Mouse (Mus musculus): Measurements from ENCODE around the gene Golga4. TPM values are rescaled to one million over a fixed set of nuclear protein-coding genes. Genes with fewer than 3 reads are reported as not detected.

Golga4 gene
- polyA plus RNA-seq, 1 experiment, result 18.5 TPM

DNA sequence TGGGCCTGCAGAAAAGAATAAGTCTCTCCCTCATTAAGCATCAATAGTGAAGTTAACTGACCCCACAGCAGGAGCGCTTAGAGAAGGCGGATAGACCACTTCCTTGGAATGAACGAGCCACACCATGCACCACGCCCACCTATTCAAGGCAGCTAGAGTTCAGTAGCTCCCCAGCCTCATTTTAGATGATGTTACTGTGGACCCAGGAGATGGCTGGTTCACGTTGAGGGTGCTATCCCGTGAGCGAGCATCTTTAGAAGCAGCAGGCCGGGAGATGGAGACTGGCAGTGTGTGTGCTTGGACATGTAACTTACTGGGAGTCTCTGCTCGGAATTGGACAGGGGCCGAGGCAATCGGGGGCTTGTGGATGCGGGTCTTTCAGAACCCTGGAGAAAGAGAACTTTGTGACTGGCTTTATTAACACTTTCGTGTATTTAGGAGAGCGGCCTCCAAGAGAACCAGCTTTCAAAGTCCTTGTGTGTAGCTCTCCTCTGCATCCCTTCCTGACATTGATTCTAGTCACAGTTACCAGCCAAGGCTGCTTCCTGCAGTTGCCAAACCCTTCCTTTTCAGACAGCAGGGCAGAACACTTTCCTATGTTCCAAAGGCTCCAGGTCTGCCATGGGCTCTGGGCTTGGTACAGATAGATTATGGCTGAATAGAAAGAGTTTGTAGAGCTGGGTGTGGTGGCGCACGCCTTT lies 101.8 kb downstream of the Golga4 start:
- Histone ChIP-seq H3K36me3 (ENCODE audit: control insufficient read depth, insufficient read depth) (no peaks in the 10 kb centered on the region), H3K4me2 (ENCODE audit: low read depth) (no peak overlapping the region), H3ac (ENCODE audit: control insufficient read depth, insufficient read length) (no peak overlapping the region), H3K79me2 (ENCODE audit: control insufficient read depth, insufficient read depth) (no peaks in the 10 kb centered on the region), H3K4me3 (no peak overlapping the region), H3K27me3 (ENCODE audit: control insufficient read depth, insufficient read depth, insufficient read length) (peaks cover 62% of the 10 kb centered on the region)
- TF ChIP-seq REST (IDR thresholded peaks at IDR 0.05; ENCODE audit: insufficient read depth, insufficient read length) (no peak), SRF (IDR thresholded peaks at IDR 0.05; ENCODE audit: control insufficient read depth, insufficient read length, low read depth) (no peak), E2F4 (IDR thresholded peaks at IDR 0.05; ENCODE audit: insufficient read depth) (no peak), POLR2AphosphoS2 (IDR thresholded peaks at IDR 0.05; ENCODE audit: insufficient read length, low read depth) (no peak), TCF3 (IDR thresholded peaks at IDR 0.05; ENCODE audit: insufficient read length, low read depth) (no peak)

GRCm38 (mm10) chr9:118608556-118608955 lies 102.5 kb downstream of the Golga4 start:
- H3ac ChIP-seq (ENCODE audit: control insufficient read depth, insufficient read length), result no peak overlapping the region

GRCm38 (mm10) chr9:118610060-118610459 lies 104.0 kb downstream of the Golga4 start:
- TF ChIP-seq E2F4 (IDR thresholded peaks at IDR 0.05; ENCODE audit: insufficient read depth) (no peak), MYOD1 (IDR thresholded peaks at IDR 0.05; ENCODE audit: control insufficient read depth in 1 of 3, insufficient read length in 2 of 3, low read depth in 2 of 3) (no peak), MAX (IDR thresholded peaks at IDR 0.05; ENCODE audit: low read depth) (no peak), USF1 (IDR thresholded peaks at IDR 0.05; ENCODE audit: low read depth) (no peak), TCF12 (IDR thresholded peaks at IDR 0.05; ENCODE audit: insufficient read depth, poor library complexity, severe bottlenecking) (no peak), SRF (IDR thresholded peaks at IDR 0.05; ENCODE audit: control insufficient read depth, insufficient read length, low read depth) (no peak), TCF3 (IDR thresholded peaks at IDR 0.05; ENCODE audit: insufficient read length, low read depth) (no peak), MYOG (IDR thresholded peaks at IDR 0.05; ENCODE audit: control insufficient read depth in 1 of 3, insufficient read depth in 1 of 3, insufficient read length in 2 of 3, low read depth in 2 of 3) (no peak), REST (IDR thresholded peaks at IDR 0.05; ENCODE audit: insufficient read depth, insufficient read length) (no peak), CEBPB (IDR thresholded peaks at IDR 0.05; ENCODE audit: insufficient read depth, poor library complexity, severe bottlenecking) (no peak), POLR2A (IDR thresholded peaks at IDR 0.05; ENCODE audit: insufficient read length, low read depth) (no peak), POLR2AphosphoS2 (IDR thresholded peaks at IDR 0.05; ENCODE audit: insufficient read length, low read depth) (no peak)
- no peak overlapping the region for H3K4me2 ChIP-seq (ENCODE audit: low read depth)
- H3K4me3 ChIP-seq, result no peak overlapping the region
- H3K79me2 ChIP-seq (ENCODE audit: control insufficient read depth, insufficient read depth), result no peaks in the 10 kb centered on the region
- no peaks in the 10 kb centered on the region for H3K36me3 ChIP-seq (ENCODE audit: control insufficient read depth, insufficient read depth)
- no peak overlapping the region for H3ac ChIP-seq (ENCODE audit: control insufficient read depth, insufficient read length)
- peaks cover 62% of the 10 kb centered on the region for H3K27me3 ChIP-seq (ENCODE audit: control insufficient read depth, insufficient read depth, insufficient read length)

More at GRCm38 (mm10) chr9:118608556-118608955, 102.5 kb downstream of the Golga4 start:
- Histone ChIP-seq H3K4me3 (no peak overlapping the region), H3K4me2 (ENCODE audit: low read depth) (no peak overlapping the region), H3K79me2 (ENCODE audit: control insufficient read depth, insufficient read depth) (no peaks in the 10 kb centered on the region), H3K36me3 (ENCODE audit: control insufficient read depth, insufficient read depth) (no peaks in the 10 kb centered on the region), H3K27me3 (ENCODE audit: control insufficient read depth, insufficient read depth, insufficient read length) (peaks cover 64% of the 10 kb centered on the region)
- TF ChIP-seq REST (IDR thresholded peaks at IDR 0.05; ENCODE audit: insufficient read depth, insufficient read length), result no peak

DNA sequence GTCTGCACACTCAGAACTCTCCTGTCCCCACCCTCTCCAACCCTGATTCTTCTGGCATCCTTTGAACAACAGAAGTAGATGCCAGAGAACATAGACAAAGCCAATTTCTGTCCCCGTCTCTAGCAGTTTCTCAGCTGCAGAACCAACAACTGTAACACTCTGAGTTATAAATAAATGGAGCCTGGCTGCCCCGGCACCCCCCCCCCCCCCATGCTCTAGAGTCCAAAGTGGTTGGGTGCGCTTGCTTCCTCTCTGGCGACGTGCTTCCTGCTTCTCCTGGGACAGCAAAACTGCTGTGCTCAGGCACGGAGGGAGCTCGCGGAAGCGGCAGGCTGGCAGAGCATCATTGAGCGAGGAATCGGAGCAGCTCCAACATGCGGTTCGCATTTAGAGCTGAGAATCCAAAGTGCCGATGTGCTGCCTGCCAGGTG lies 105.1 kb downstream of the Golga4 start:
- Histone ChIP-seq H3K4me2 (ENCODE audit: low read depth) (no peak overlapping the region), H3K79me2 (ENCODE audit: control insufficient read depth, insufficient read depth) (no peaks in the 10 kb centered on the region), H3K27me3 (ENCODE audit: control insufficient read depth, insufficient read depth, insufficient read length) (peaks cover 61% of the 10 kb centered on the region), H3ac (ENCODE audit: control insufficient read depth, insufficient read length) (no peak overlapping the region), H3K4me3 (no peak overlapping the region), H3K36me3 (ENCODE audit: control insufficient read depth, insufficient read depth) (no peaks in the 10 kb centered on the region)
- TF ChIP-seq MYOG (IDR thresholded peaks at IDR 0.05; ENCODE audit: control insufficient read depth in 1 of 3, insufficient read depth in 1 of 3, insufficient read length in 2 of 3, low read depth in 2 of 3) (no peak), POLR2A (IDR thresholded peaks at IDR 0.05; ENCODE audit: insufficient read length, low read depth) (no peak), TCF12 (IDR thresholded peaks at IDR 0.05; ENCODE audit: insufficient read depth, poor library complexity, severe bottlenecking) (no peak), CEBPB (IDR thresholded peaks at IDR 0.05; ENCODE audit: insufficient read depth, poor library complexity, severe bottlenecking) (no peak), E2F4 (IDR thresholded peaks at IDR 0.05; ENCODE audit: insufficient read depth) (no peak), SRF (IDR thresholded peaks at IDR 0.05; ENCODE audit: control insufficient read depth, insufficient read length, low read depth) (no peak), POLR2AphosphoS2 (IDR thresholded peaks at IDR 0.05; ENCODE audit: insufficient read length, low read depth) (no peak), MYOD1 (IDR thresholded peaks at IDR 0.05; ENCODE audit: control insufficient read depth in 1 of 3, insufficient read length in 2 of 3, low read depth in 2 of 3) (no peak), TCF3 (IDR thresholded peaks at IDR 0.05; ENCODE audit: insufficient read length, low read depth) (no peak)

GRCm38 (mm10) chr9:118611958-118612581 lies 106.0 kb downstream of the Golga4 start:
- Histone ChIP-seq H3ac (ENCODE audit: control insufficient read depth, insufficient read length) (no peak overlapping the region), H3K79me2 (ENCODE audit: control insufficient read depth, insufficient read depth) (no peaks in the 10 kb centered on the region), H3K36me3 (ENCODE audit: control insufficient read depth, insufficient read depth) (no peaks in the 10 kb centered on the region), H3K4me2 (ENCODE audit: low read depth) (no peak overlapping the region), H3K27me3 (ENCODE audit: control insufficient read depth, insufficient read depth, insufficient read length) (peaks cover 52% of the 10 kb centered on the region), H3K4me3 (no peak overlapping the region)
- no peak for TF ChIP-seq REST (IDR thresholded peaks at IDR 0.05; ENCODE audit: insufficient read depth, insufficient read length)
- TF ChIP-seq MYOG (IDR thresholded peaks at IDR 0.05; ENCODE audit: control insufficient read depth in 1 of 3, insufficient read depth in 1 of 3, insufficient read length in 2 of 3, low read depth in 2 of 3), result no peak
- TF ChIP-seq SRF (IDR thresholded peaks at IDR 0.05; ENCODE audit: control insufficient read depth, insufficient read length, low read depth), result no peak
- TF ChIP-seq MYOD1 (IDR thresholded peaks at IDR 0.05; ENCODE audit: control insufficient read depth in 1 of 3, insufficient read length in 2 of 3, low read depth in 2 of 3), result no peak
- TF ChIP-seq USF1 (IDR thresholded peaks at IDR 0.05; ENCODE audit: low read depth), result no peak
- TF ChIP-seq POLR2A (IDR thresholded peaks at IDR 0.05; ENCODE audit: insufficient read length, low read depth), result no peak
- TF ChIP-seq E2F4 (IDR thresholded peaks at IDR 0.05; ENCODE audit: insufficient read depth), result no peak
- TF ChIP-seq POLR2AphosphoS2 (IDR thresholded peaks at IDR 0.05; ENCODE audit: insufficient read length, low read depth), result no peak
- no peak for TF ChIP-seq TCF3 (IDR thresholded peaks at IDR 0.05; ENCODE audit: insufficient read length, low read depth)
- TF ChIP-seq CEBPB (IDR thresholded peaks at IDR 0.05; ENCODE audit: insufficient read depth, poor library complexity, severe bottlenecking), result no peak
- TF ChIP-seq TCF12 (IDR thresholded peaks at IDR 0.05; ENCODE audit: insufficient read depth, poor library complexity, severe bottlenecking), result no peak
